Mouse (Mus musculus): ENCODE measurements around the gene Mmp14.

- TF ChIP-seq POLR2A (IDR thresholded peaks at IDR 0.05; ENCODE audit: low read depth, low read length) (no peak), CTCF (IDR thresholded peaks at IDR 0.05; ENCODE audit: borderline replicate concordance, insufficient read depth, low read length) (no peak)
Observed at GRCm38 (mm10) chr14:54416830-54417229, 14.6 kb upstream of the Mmp14 start.
